Mouse (Mus musculus): Measurements from ENCODE around the gene Ttll8. TPM values are rescaled to one million over a fixed set of nuclear protein-coding genes. Genes with fewer than 3 reads are reported as not detected.

Ttll8 gene
- polyA plus RNA-seq, 1 experiment, result 1.6 TPM

GRCm38 (mm10) chr15:88841160-88841559 lies 113.1 kb downstream of the Ttll8 start:
- peaks cover 60% of the 10 kb centered on the region for H3K4me1 ChIP-seq (ENCODE audit: control insufficient read depth, insufficient read depth, low read length)
- TF ChIP-seq CTCF (IDR thresholded peaks at IDR 0.05; ENCODE audit: borderline replicate concordance, insufficient read depth, low read depth, low read length) (no peak), POLR2A (IDR thresholded peaks at IDR 0.05; ENCODE audit: borderline replicate concordance, insufficient read depth, low read length) (no peak)
- 42% methylated on average over 2 of the region's 2 CpGs for WGBS
- peak in 1 of 2 experiments; percentile 52 for DNase-seq
- H3K27me3 ChIP-seq (ENCODE audit: control insufficient read depth, insufficient read depth, low read length), result no peaks in the 10 kb centered on the region
- H3K27ac ChIP-seq (ENCODE audit: insufficient read depth, low read length), result no peak overlapping the region
- H3K4me3 ChIP-seq (replicated peaks; ENCODE audit: insufficient read depth, low read depth, low read length), result no peak overlapping the region

Other genes starting within 250 kb of the Ttll8 start
- 25.7 and 26.1 TPM in 2 replicates for gene Brd1, start 220.2 kb downstream of the Ttll8 start, polyA plus RNA-seq (2012; rRNA removed)
- 6.1 and 6.9 TPM in 2 replicates for gene Zbed4, start 202.8 kb downstream of the Ttll8 start, polyA plus RNA-seq (2012; rRNA removed)
- 17.3 and 18.5 TPM in 2 replicates for gene Alg12, start 135.1 kb downstream of the Ttll8 start, polyA plus RNA-seq (2012; rRNA removed)
- 28.6 and 32.0 TPM in 2 replicates for gene Creld2, start 134.8 kb downstream of the Ttll8 start, polyA plus RNA-seq (2012; rRNA removed)
- gene Pim3, start 92.2 kb downstream of the Ttll8 start, polyA plus RNA-seq (2012; rRNA removed), result 23.4 and 24.2 TPM in 2 replicates
- 141 and 145 TPM in 2 replicates for gene Mlc1, start 24.6 kb upstream of the Ttll8 start, polyA plus RNA-seq (2012; rRNA removed)
- gene Mov10l1, start 28.5 kb upstream of the Ttll8 start, polyA plus RNA-seq (2012; rRNA removed), result 0.02 TPM in 1 of 2 replicates, not detected in the other
- gene Panx2, start 105.3 kb upstream of the Ttll8 start, polyA plus RNA-seq (2012; rRNA removed), result 134 and 155 TPM in 2 replicates
- gene Trabd, start 120.7 kb upstream of the Ttll8 start, polyA plus RNA-seq (2012; rRNA removed), result 52.5 and 56.4 TPM in 2 replicates
- 58.1 and 65.6 TPM in 2 replicates for gene Selenoo, start 134.7 kb upstream of the Ttll8 start, polyA plus RNA-seq (2012; rRNA removed)
- gene Tubgcp6, start 168.7 kb upstream of the Ttll8 start, polyA plus RNA-seq (2012; rRNA removed), result 77.4 and 82.1 TPM in 2 replicates
- gene Hdac10, start 174.3 kb upstream of the Ttll8 start, polyA plus RNA-seq (2012; rRNA removed), result 31.4 and 36.3 TPM in 2 replicates
- 112 and 128 TPM in 2 replicates for gene Mapk12, start 186.3 kb upstream of the Ttll8 start, polyA plus RNA-seq (2012; rRNA removed)
- gene Mapk11, start 195.2 kb upstream of the Ttll8 start, polyA plus RNA-seq (2012; rRNA removed), result 58.1 and 64.1 TPM in 2 replicates
- gene Plxnb2, start 226.4 kb upstream of the Ttll8 start, polyA plus RNA-seq (2012; rRNA removed), result 127 and 141 TPM in 2 replicates
- gene Dennd6b, start 242.1 kb upstream of the Ttll8 start, polyA plus RNA-seq (2012; rRNA removed), result 156 and 165 TPM in 2 replicates

Data from cerebellum, adult 2 months (tissue).